Mouse (Mus musculus) thymus, adult 18-20 months (tissue): ENCODE data around the gene Tiam1.

Experiments
- DNase-seq, 2 experiments: peaks; one replicate each; pipeline ENCODE4 v3.0.0; 2022; ENCODE audit warnings: mixed read lengths in 2 of 2

The Tiam1 gene

GRCm38 (mm10) chr16:89773657-89774552 is 369.7 kb downstream of the Tiam1 start:
- DNase-seq, result peak; percentile 42 to 60

GRCm38 (mm10) chr16:89765919-89766318 is 377.6 kb downstream of the Tiam1 start:
- no peak for DNase-seq

GRCm38 (mm10) chr16:89765470-89765869 is 378.1 kb downstream of the Tiam1 start:
- no peak for DNase-seq

GRCm38 (mm10) chr16:89763812-89764211 is 379.8 kb downstream of the Tiam1 start:
- no peak for DNase-seq

GRCm38 (mm10) chr16:89762523-89762922 is 381.0 kb downstream of the Tiam1 start:
- no peak for DNase-seq

GRCm38 (mm10) chr16:89762096-89762495 is 381.5 kb downstream of the Tiam1 start:
- no peak for DNase-seq

GRCm38 (mm10) chr16:89757384-89757783 is 386.2 kb downstream of the Tiam1 start:
- DNase-seq, result no peak

- no peak for DNase-seq
Observed at GRCm38 (mm10) chr16:89754709-89755108, 388.9 kb downstream of the Tiam1 start.

- DNase-seq, result no peak
Observed at GRCm38 (mm10) chr16:89747864-89748263, 395.7 kb downstream of the Tiam1 start.

- DNase-seq, result no peak
Observed at GRCm38 (mm10) chr16:89739559-89739958, 404.0 kb downstream of the Tiam1 start.

- no peak for DNase-seq
Observed at GRCm38 (mm10) chr16:89738963-89739362, 404.6 kb downstream of the Tiam1 start.
